Mouse (Mus musculus): ENCODE measurements around the gene Retreg3. TPM values are rescaled to one million over a fixed set of nuclear protein-coding genes. Genes with fewer than 3 reads are reported as not detected.

Retreg3 gene
- total and polyA plus RNA-seq, 3 experiments = 17.0 to 23.4 TPM; not detected in 1

- Histone ChIP-seq H3K79me2 (ENCODE audit: control insufficient read depth, insufficient read depth, low read length, poor library complexity) (no peaks in the 10 kb centered on the region), H3K4me3 (ENCODE audit: control insufficient read depth in 1 of 2, insufficient read depth in 1 of 2, low read depth in 2 of 2, low read length in 2 of 2) (no peak overlapping the region), H3K36me3 (ENCODE audit: control insufficient read depth in 1 of 2, insufficient read depth in 2 of 2, low read length in 2 of 2) (no peaks in the 10 kb centered on the region; a peak in 1 of 4 replicates), H3K9me3 (replicated peaks; ENCODE audit: insufficient read depth, low read length) (no peaks in the 10 kb centered on the region), H3K27me3 (ENCODE audit: control insufficient read depth in 1 of 2, insufficient read depth in 2 of 2, low read length in 2 of 2) (no peaks in the 10 kb centered on the region), H3K4me1 (ENCODE audit: control insufficient read depth in 1 of 2, insufficient read depth in 2 of 2, low read length in 2 of 2) (no peaks in the 10 kb centered on the region), H3K27ac (ENCODE audit: control insufficient read depth, low read depth, low read length) (no peak overlapping the region), H3K9ac (ENCODE audit: control insufficient read depth, low read depth, low read length, poor library complexity, severe bottlenecking) (no peak overlapping the region)
- no peak for TF ChIP-seq MEF2A (IDR thresholded peaks at IDR 0.05; ENCODE audit: extremely low read depth, insufficient replicate concordance, low read depth, low read length, poor library complexity, severe bottlenecking)
- no peak for TF ChIP-seq ZKSCAN1 (IDR thresholded peaks at IDR 0.05; ENCODE audit: low read depth, low read length)
- TF ChIP-seq ETS1 (IDR thresholded peaks at IDR 0.05; ENCODE audit: low read depth, low read length) = no peak
- no peak for TF ChIP-seq NRF1 (IDR thresholded peaks at IDR 0.05; ENCODE audit: insufficient read depth, low read depth, low read length, poor library complexity, severe bottlenecking)
- TF ChIP-seq RCOR1 (IDR thresholded peaks at IDR 0.05; ENCODE audit: low read depth, low read length) = no peak
- TF ChIP-seq MYB (IDR thresholded peaks at IDR 0.05; ENCODE audit: low read depth, low read length) = no peak
- DNase-seq (ENCODE audit: low read depth, low spot score) = no peak
Observed at GRCm38 (mm10) chr11:101050359-101050758, 69.3 kb downstream of the Retreg3 start.

GRCm38 (mm10) chr11:101047502-101047901 lies 72.2 kb downstream of the Retreg3 start:
- no peaks in the 10 kb centered on the region for H3K9me3 ChIP-seq (replicated peaks; ENCODE audit: insufficient read depth, low read length)
- H3K36me3 ChIP-seq (ENCODE audit: control insufficient read depth in 1 of 2, insufficient read depth in 2 of 2, low read length in 2 of 2) = no peaks in the 10 kb centered on the region; a peak in 2 of 4 replicates
- no peak overlapping the region for H3K4me3 ChIP-seq (ENCODE audit: control insufficient read depth in 1 of 2, insufficient read depth in 1 of 2, low read depth in 2 of 2, low read length in 2 of 2)
- no peak overlapping the region for H3K27ac ChIP-seq (ENCODE audit: control insufficient read depth, low read depth, low read length)
- H3K4me1 ChIP-seq (ENCODE audit: control insufficient read depth in 1 of 2, insufficient read depth in 2 of 2, low read length in 2 of 2) = no peaks in the 10 kb centered on the region
- TF ChIP-seq MXI1 (IDR thresholded peaks at IDR 0.05; ENCODE audit: low read depth, low read length) = no peak
- no peak for TF ChIP-seq USF1 (IDR thresholded peaks at IDR 0.05; ENCODE audit: low read depth, low read length)
- no peak for TF ChIP-seq NRF1 (IDR thresholded peaks at IDR 0.05; ENCODE audit: insufficient read depth, low read depth, low read length, poor library complexity, severe bottlenecking)
- TF ChIP-seq E2F4 (IDR thresholded peaks at IDR 0.05; ENCODE audit: borderline replicate concordance, low read depth, low read length) = no peak
- no peak for TF ChIP-seq KAT2A (conservative IDR thresholded peaks at IDR 0.05; ENCODE audit: low read depth, low read length)
- no peak for TF ChIP-seq EP300 (IDR thresholded peaks at IDR 0.05; ENCODE audit: low read depth in 1 of 2, low read length in 2 of 2)
- no peak for TF ChIP-seq NELFE (IDR thresholded peaks at IDR 0.05; ENCODE audit: low read depth, low read length)
- DNase-seq (ENCODE audit: low read depth, low spot score) = no peak
- H3K27me3 ChIP-seq (ENCODE audit: control insufficient read depth in 1 of 2, insufficient read depth in 2 of 2, low read length in 2 of 2) = no peaks in the 10 kb centered on the region
- no peak overlapping the region for H3K9ac ChIP-seq (ENCODE audit: control insufficient read depth, low read depth, low read length, poor library complexity, severe bottlenecking)
- H3K79me2 ChIP-seq (ENCODE audit: control insufficient read depth, insufficient read depth, low read length, poor library complexity) = no peaks in the 10 kb centered on the region

- H3K9me3 ChIP-seq (replicated peaks; ENCODE audit: insufficient read depth, low read length) = no peaks in the 10 kb centered on the region
- H3K9ac ChIP-seq (ENCODE audit: control insufficient read depth, low read depth, low read length, poor library complexity, severe bottlenecking) = no peak overlapping the region
- H3K36me3 ChIP-seq (ENCODE audit: control insufficient read depth in 1 of 2, insufficient read depth in 2 of 2, low read length in 2 of 2) = no peaks in the 10 kb centered on the region; a peak in 2 of 4 replicates
- no peaks in the 10 kb centered on the region for H3K79me2 ChIP-seq (ENCODE audit: control insufficient read depth, insufficient read depth, low read length, poor library complexity)
- H3K27ac ChIP-seq (ENCODE audit: control insufficient read depth, low read depth, low read length) = no peak overlapping the region
- TF ChIP-seq GABPA (IDR thresholded peaks at IDR 0.05; ENCODE audit: low read depth, low read length) = no peak
- TF ChIP-seq CHD1 (IDR thresholded peaks at IDR 0.05; ENCODE audit: low read depth, low read length) = no peak
- no peak for TF ChIP-seq CHD2 (IDR thresholded peaks at IDR 0.05; ENCODE audit: low read length)
- no peak for TF ChIP-seq ELF1 (IDR thresholded peaks at IDR 0.05; ENCODE audit: low read depth, low read length)
- no peak for TF ChIP-seq UBTF (IDR thresholded peaks at IDR 0.05; ENCODE audit: borderline replicate concordance, insufficient read depth, low read depth, low read length)
- TF ChIP-seq POLR2AphosphoS5 (IDR thresholded peaks at IDR 0.05; ENCODE audit: borderline replicate concordance, low read depth, low read length) = no peak
- no peak for TF ChIP-seq ZKSCAN1 (IDR thresholded peaks at IDR 0.05; ENCODE audit: low read depth, low read length)
- TF ChIP-seq USF1 (IDR thresholded peaks at IDR 0.05; ENCODE audit: low read depth, low read length) = no peak
- no peaks in the 10 kb centered on the region for H3K4me1 ChIP-seq (ENCODE audit: control insufficient read depth in 1 of 2, insufficient read depth in 2 of 2, low read length in 2 of 2)
- DNase-seq (ENCODE audit: low read depth, low spot score) = no peak
- H3K4me3 ChIP-seq (ENCODE audit: control insufficient read depth in 1 of 2, insufficient read depth in 1 of 2, low read depth in 2 of 2, low read length in 2 of 2) = no peak overlapping the region
- no peaks in the 10 kb centered on the region for H3K27me3 ChIP-seq (ENCODE audit: control insufficient read depth in 1 of 2, insufficient read depth in 2 of 2, low read length in 2 of 2)
Observed at GRCm38 (mm10) chr11:101046440-101046839, 73.3 kb downstream of the Retreg3 start.

Data from MEL (cell line).